Mouse (Mus musculus) testis, adult 2 months (tissue): ENCODE data around the gene Rabgef1.

Experiments used
- CTCF ChIP-seq: fragments of 200-500 bp; IDR thresholded peaks from 2 replicates; pipeline ENCODE4 v1.5.1; 2012; ENCODE audit warnings: low read depth, mild to moderate bottlenecking, inconsistent platforms, low read length, moderate library complexity; ENCODE audit not compliant: control insufficient read depth, insufficient read depth, insufficient replicate concordance
- POLR2A ChIP-seq: fragments of 200-500 bp; IDR thresholded peaks from 2 replicates; pipeline ENCODE4 v1.6.1; 2012; ENCODE audit warnings: low read depth, mild to moderate bottlenecking, inconsistent platforms, low read length, moderate library complexity; ENCODE audit not compliant: control insufficient read depth

DNA sequence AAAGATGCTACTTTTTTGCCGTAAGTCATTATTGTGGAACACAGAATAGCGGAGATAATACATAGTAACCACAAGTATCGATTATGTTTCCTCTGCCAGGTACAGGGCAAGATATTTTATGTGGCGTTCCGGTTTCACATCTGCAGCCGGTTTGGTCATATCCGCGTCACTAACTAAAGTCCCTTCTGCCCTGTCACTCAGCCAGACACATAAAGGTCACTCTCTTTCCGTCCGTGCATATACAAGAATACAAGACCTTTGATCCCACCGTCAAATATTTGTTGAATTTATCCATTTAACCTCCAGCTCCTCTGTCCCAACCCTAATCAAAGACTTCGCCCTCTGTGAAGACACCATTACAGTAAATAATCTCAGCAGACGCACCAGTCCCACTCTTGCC is 35.0 kb upstream of the Rabgef1 start:
- TF ChIP-seq CTCF: no peak
- TF ChIP-seq POLR2A: no peak
